Mouse (Mus musculus): Measurements from ENCODE around the gene Adam19. TPM values are rescaled to one million over a fixed set of nuclear protein-coding genes. Genes with fewer than 3 reads are reported as not detected.

Gene Adam19
- polyA plus RNA-seq (2015; fragmentation: Nextera tagmentation; extraction: Ambion mirVana) = 9.0 and 10.1 TPM in 2 replicates

DNA sequence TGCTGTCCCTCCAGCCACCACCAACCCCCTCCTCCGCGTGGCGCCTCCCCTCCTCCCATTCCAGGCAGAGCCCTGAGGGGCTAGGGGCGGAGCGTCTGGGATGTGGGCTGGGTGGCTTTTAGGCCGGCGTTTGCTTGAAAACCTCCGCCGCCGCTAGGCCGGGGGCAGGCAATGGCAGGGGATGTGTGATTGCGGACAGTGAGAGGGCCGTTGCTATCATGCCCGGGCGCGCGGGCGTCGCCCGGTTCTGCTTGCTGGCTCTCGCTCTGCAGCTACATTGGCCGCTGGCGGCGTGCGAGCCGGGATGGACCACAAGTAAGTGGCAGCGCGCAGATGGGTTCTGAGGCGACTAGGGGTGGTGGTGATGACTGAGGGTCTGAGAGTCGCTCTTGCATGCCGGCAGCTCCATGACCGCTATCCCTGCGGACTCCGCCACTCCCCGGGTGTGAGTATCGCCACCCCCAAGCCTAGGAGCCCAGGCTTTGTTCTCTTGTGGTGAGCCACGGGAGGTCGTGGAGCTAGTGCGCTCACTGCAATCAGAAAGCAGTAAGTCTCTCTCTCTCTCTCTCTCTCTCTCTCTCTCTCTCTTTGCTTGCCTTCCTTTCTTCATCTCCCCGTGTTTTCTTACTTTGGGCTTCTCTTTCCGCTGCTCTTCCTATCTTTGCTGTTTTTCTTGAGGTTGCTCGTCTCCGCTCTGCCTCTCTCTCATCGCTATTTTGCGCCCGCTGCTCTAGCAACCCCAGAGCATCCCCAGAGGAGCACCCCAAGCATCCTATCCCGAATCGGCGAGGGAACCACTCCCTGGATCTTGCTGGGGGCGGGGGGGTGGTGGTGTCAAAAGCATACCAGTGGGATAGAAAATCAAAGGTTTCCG lies at the start of gene Adam19:
Gene Adam19 (plus strand): TSS at position 97 of the 874 bp plus-strand sequence.
- H3K9me3 ChIP-seq (replicated peaks; ENCODE audit: control insufficient read depth, low read length, poor library complexity, severe bottlenecking) = no peaks in the 10 kb centered on the region
- peak within 1 kb of the TSS; percentile 85 for H3K9ac ChIP-seq (ENCODE audit: low read depth, low read length)
- no peaks in the 10 kb centered on the region for H3K27me3 ChIP-seq (ENCODE audit: control insufficient read depth, insufficient read depth, low read depth, low read length)
- H3K4me2 ChIP-seq (ENCODE audit: low read length) = peak within 1 kb of the TSS; percentile 92
- peaks cover 17% of the 10 kb centered on the region for H3K4me1 ChIP-seq (ENCODE audit: control insufficient read depth, insufficient read depth, low read length)
- ATAC-seq = peak; percentile 85
- no peaks in the 10 kb centered on the region for H3K36me3 ChIP-seq (ENCODE audit: control insufficient read depth, insufficient read depth, low read length)
- peak within 1 kb of the TSS; percentile 90 for H3K27ac ChIP-seq (ENCODE audit: low read length)
- WGBS = 0% methylated on average over 49 of the region's 51 CpGs
- H3K4me3 ChIP-seq (ENCODE audit: low read depth, low read length) = peak within 1 kb of the TSS; percentile 56

DNA sequence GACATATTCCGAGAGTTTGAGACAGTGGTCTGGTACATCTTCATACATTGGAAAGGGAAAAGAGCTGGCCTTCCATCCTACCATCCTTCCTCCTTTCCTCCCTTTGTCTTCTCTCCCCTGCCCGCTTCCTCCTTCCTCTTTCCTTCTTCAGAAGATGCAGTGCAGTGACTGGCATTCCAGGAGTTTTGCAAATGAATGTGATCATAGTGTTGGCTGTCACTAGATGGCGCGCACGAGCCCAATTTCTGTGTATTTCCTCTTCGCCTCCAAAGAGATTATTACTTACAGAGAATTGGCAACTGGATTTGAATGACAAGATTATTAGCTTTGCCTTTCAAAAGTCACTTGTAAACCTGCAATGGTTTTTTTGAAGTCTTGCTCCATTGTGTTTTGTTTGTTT lies 39.7 kb upstream of the Adam19 start:
- no peaks in the 10 kb centered on the region for H3K27me3 ChIP-seq (ENCODE audit: control insufficient read depth, insufficient read depth, low read depth, low read length)
- peak; percentile 56; the same call in 1 of the 2 replicates for ATAC-seq
- H3K4me1 ChIP-seq (ENCODE audit: control insufficient read depth, insufficient read depth, low read length) = no peaks in the 10 kb centered on the region
- no peak overlapping the region for H3K9ac ChIP-seq (ENCODE audit: low read depth, low read length)
- H3K4me2 ChIP-seq (ENCODE audit: low read length) = no peak overlapping the region
- no peak overlapping the region for H3K4me3 ChIP-seq (ENCODE audit: low read depth, low read length)
- H3K9me3 ChIP-seq (replicated peaks; ENCODE audit: control insufficient read depth, low read length, poor library complexity, severe bottlenecking) = no peaks in the 10 kb centered on the region
- H3K36me3 ChIP-seq (ENCODE audit: control insufficient read depth, insufficient read depth, low read length) = no peaks in the 10 kb centered on the region
- H3K27ac ChIP-seq (ENCODE audit: low read length) = no peak overlapping the region
- 20% methylated on average over 6 of the region's 6 CpGs for WGBS

DNA sequence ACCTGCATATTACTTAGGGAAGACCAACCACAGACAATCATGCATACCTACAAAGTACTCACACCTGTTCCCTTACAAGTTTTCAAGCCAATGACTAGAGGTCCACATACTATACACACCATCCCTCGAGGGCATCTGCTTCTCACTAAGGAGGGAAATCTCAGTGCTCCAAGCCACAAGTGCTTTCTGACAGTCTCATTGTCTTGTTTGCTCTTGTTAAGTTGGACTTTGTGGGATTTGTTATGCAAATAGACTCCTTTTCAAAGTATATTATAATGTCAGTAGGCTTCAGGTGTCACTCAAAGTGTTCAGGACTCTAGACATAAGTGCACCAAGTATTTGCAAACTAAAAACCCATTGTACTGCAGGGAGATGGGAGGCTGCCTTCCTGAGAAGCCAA lies 35.5 kb upstream of the Adam19 start:
- Histone ChIP-seq H3K4me1 (ENCODE audit: control insufficient read depth, insufficient read depth, low read length) (no peaks in the 10 kb centered on the region), H3K9me3 (replicated peaks; ENCODE audit: control insufficient read depth, low read length, poor library complexity, severe bottlenecking) (no peaks in the 10 kb centered on the region), H3K4me3 (ENCODE audit: low read depth, low read length) (no peak overlapping the region), H3K36me3 (ENCODE audit: control insufficient read depth, insufficient read depth, low read length) (no peaks in the 10 kb centered on the region), H3K27me3 (ENCODE audit: control insufficient read depth, insufficient read depth, low read depth, low read length) (no peaks in the 10 kb centered on the region), H3K9ac (ENCODE audit: low read depth, low read length) (no peak overlapping the region), H3K4me2 (ENCODE audit: low read length) (no peak overlapping the region), H3K27ac (ENCODE audit: low read length) (no peak overlapping the region)
- no peak for ATAC-seq
- 52% methylated on average over 1 of the region's 1 CpGs for WGBS

DNA sequence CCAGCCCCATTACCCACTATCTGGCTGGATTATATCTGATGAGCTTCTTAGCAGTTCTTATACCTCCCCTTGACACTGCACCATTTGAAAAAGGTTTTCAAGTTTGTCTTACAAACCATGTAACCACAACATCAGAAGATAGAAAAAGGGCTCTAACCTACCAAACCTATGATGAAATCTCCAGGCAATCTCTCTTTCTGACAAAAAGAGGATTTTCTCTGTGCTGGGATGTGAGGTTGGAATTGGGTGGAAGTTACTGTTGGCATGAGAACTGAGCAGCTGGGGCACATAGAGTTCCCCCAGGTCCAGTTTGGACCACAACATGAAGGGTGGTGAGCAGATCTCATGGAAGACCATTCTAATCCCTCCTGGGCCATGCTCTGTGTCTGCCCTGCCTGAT lies 33.9 kb upstream of the Adam19 start:
- no peak overlapping the region for H3K4me3 ChIP-seq (ENCODE audit: low read depth, low read length)
- ATAC-seq = no peak

DNA sequence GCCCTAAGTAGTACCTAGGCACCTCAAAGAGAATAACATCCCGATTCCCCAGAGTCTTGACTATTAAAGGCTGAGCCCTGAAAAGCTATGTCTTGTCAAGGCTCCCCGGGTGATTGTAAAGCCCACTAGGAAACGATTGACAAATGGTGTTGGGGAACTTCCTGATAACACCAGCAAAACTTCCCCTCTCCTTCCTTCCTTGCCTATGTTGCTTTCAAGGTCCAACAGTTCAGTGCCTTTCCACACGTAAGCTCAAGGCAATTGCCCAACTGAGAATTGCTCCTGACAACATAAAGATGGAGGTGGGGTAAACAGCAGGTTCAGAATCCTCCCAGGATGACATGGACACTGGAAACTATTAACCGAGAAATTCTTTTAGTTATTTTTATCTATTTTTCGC lies 32.8 kb upstream of the Adam19 start:
- ATAC-seq = no peak
- WGBS = 91% methylated on average over 6 of the region's 6 CpGs

More for the DNA sequence above, 33.9 kb upstream of the Adam19 start:
- Histone ChIP-seq H3K4me1 (ENCODE audit: control insufficient read depth, insufficient read depth, low read length) (no peaks in the 10 kb centered on the region), H3K27me3 (ENCODE audit: control insufficient read depth, insufficient read depth, low read depth, low read length) (no peaks in the 10 kb centered on the region), H3K9me3 (replicated peaks; ENCODE audit: control insufficient read depth, low read length, poor library complexity, severe bottlenecking) (no peaks in the 10 kb centered on the region), H3K36me3 (ENCODE audit: control insufficient read depth, insufficient read depth, low read length) (no peaks in the 10 kb centered on the region), H3K4me2 (ENCODE audit: low read length) (no peak overlapping the region), H3K9ac (ENCODE audit: low read depth, low read length) (no peak overlapping the region), H3K27ac (ENCODE audit: low read length) (no peak overlapping the region)

DNA sequence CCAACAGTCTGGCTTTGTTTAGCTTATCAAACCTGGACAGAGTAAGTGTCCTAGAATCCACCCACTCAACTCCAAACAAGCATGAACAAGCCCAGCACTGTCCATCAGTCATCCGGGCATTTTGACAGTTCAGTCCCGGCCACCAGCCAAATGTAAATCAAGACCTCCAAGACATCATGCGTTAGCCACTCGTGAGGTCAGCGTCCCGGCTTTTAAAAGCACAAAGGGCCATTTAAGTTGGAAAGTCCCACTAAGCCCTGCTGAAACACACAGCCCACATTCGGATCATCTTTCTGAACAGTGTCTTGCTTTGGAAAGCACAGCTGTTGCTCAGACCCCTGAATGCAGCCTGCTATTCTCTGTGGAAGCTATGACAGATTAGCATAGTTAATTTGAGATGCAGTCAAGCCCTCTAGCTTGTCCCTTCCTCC lies 29.8 kb upstream of the Adam19 start:
- H3K4me3 ChIP-seq (ENCODE audit: low read depth, low read length) = no peak overlapping the region
- no peak for ATAC-seq
- H3K4me1 ChIP-seq (ENCODE audit: control insufficient read depth, insufficient read depth, low read length) = peaks cover 4% of the 10 kb centered on the region
- no peak overlapping the region for H3K9ac ChIP-seq (ENCODE audit: low read depth, low read length)
- H3K27ac ChIP-seq (ENCODE audit: low read length) = no peak overlapping the region
- H3K4me2 ChIP-seq (ENCODE audit: low read length) = no peak overlapping the region
- no peaks in the 10 kb centered on the region for H3K27me3 ChIP-seq (ENCODE audit: control insufficient read depth, insufficient read depth, low read depth, low read length)
- H3K9me3 ChIP-seq (replicated peaks; ENCODE audit: control insufficient read depth, low read length, poor library complexity, severe bottlenecking) = no peaks in the 10 kb centered on the region
- whole genome bisulfite sequencing = 36% methylated on average over 7 of the region's 7 CpGs
- H3K36me3 ChIP-seq (ENCODE audit: control insufficient read depth, insufficient read depth, low read length) = no peaks in the 10 kb centered on the region

More for the DNA sequence above, 32.8 kb upstream of the Adam19 start:
- H3K27me3 ChIP-seq (ENCODE audit: control insufficient read depth, insufficient read depth, low read depth, low read length) = no peaks in the 10 kb centered on the region
- no peak overlapping the region for H3K9ac ChIP-seq (ENCODE audit: low read depth, low read length)
- no peak overlapping the region for H3K27ac ChIP-seq (ENCODE audit: low read length)
- H3K4me3 ChIP-seq (ENCODE audit: low read depth, low read length) = no peak overlapping the region
- no peaks in the 10 kb centered on the region for H3K36me3 ChIP-seq (ENCODE audit: control insufficient read depth, insufficient read depth, low read length)
- H3K9me3 ChIP-seq (replicated peaks; ENCODE audit: control insufficient read depth, low read length, poor library complexity, severe bottlenecking) = no peaks in the 10 kb centered on the region
- H3K4me2 ChIP-seq (ENCODE audit: low read length) = no peak overlapping the region
- H3K4me1 ChIP-seq (ENCODE audit: control insufficient read depth, insufficient read depth, low read length) = no peaks in the 10 kb centered on the region

DNA sequence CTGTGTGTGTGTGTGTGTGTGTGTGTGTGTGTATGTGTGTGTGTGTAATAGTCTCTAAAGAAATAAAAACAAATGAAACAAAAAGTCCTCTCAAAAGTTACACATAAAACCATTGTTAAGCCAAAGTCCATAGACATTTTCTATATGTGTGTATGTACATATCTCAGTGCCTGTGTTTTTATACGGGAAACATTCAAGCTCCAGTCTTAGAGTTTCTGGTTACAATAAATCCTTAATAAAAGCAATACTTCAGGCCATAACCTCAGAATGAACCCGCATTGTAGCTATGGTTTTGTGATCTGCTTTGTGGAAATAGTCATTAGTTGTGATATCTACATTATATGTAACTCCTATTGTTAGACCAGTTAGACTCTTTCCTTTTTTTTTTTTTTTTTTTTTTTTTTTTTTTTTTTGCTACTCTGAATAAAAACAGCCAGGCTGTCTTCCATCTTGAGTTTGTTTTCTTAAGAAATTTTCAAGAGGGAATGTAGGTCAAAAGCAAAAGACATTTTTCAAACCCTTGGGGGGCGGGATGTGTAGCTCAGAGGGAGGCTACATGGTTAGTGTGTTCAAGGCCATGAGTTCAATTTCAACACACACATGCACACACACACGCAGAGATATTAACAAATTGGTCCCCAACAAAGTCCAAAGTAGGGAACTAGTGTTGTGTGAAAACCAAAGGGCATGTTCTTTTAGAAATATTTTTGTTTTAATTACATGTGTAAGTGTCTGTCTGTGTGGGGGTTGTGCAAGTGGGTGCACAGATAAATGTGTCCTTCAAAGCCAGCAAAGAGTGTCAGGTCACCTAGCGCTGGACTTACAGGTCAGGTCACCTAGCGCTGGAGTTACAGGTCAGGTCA lies 27.6 kb upstream of the Adam19 start:
- H3K4me3 ChIP-seq (ENCODE audit: low read depth, low read length) = no peak overlapping the region
- no peaks in the 10 kb centered on the region for H3K9me3 ChIP-seq (replicated peaks; ENCODE audit: control insufficient read depth, low read length, poor library complexity, severe bottlenecking)
- no peak overlapping the region for H3K4me2 ChIP-seq (ENCODE audit: low read length)
- H3K9ac ChIP-seq (ENCODE audit: low read depth, low read length) = no peak overlapping the region
- ATAC-seq = no peak
- no peaks in the 10 kb centered on the region for H3K27me3 ChIP-seq (ENCODE audit: control insufficient read depth, insufficient read depth, low read depth, low read length)
- H3K36me3 ChIP-seq (ENCODE audit: control insufficient read depth, insufficient read depth, low read length) = no peaks in the 10 kb centered on the region
- 88% methylated on average over 6 of the region's 6 CpGs for WGBS
- no peak overlapping the region for H3K27ac ChIP-seq (ENCODE audit: low read length)
- peaks cover 4% of the 10 kb centered on the region for H3K4me1 ChIP-seq (ENCODE audit: control insufficient read depth, insufficient read depth, low read length)

DNA sequence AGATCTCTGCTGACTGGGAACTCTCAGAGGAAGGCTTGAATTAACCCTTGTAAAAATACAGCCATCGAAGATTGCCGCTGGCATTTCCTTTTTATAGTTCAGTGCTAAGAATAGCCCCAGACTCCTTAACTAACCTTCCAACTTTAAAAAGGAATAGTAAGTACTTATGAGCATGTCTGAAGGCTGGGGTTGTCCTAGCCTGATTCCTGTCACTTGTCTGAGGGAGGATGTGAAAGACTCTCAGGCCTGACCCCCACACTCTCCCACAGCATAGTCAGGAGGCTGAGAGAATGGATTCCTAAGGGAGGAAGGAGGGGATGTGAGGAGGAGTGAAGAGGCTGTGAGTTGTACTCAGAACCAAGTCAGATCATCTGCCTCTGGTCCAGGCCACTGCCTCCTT lies 26.3 kb upstream of the Adam19 start:
- Histone ChIP-seq H3K9ac (ENCODE audit: low read depth, low read length) (no peak overlapping the region), H3K4me3 (ENCODE audit: low read depth, low read length) (no peak overlapping the region), H3K4me1 (ENCODE audit: control insufficient read depth, insufficient read depth, low read length) (peaks cover 4% of the 10 kb centered on the region), H3K27ac (ENCODE audit: low read length) (0 out of 2 replicates have a peak overlapping the region, but pooled peaks have one; percentile 6), H3K9me3 (replicated peaks; ENCODE audit: control insufficient read depth, low read length, poor library complexity, severe bottlenecking) (no peaks in the 10 kb centered on the region), H3K36me3 (ENCODE audit: control insufficient read depth, insufficient read depth, low read length) (no peaks in the 10 kb centered on the region), H3K27me3 (ENCODE audit: control insufficient read depth, insufficient read depth, low read depth, low read length) (no peaks in the 10 kb centered on the region), H3K4me2 (ENCODE audit: low read length) (no peak overlapping the region)
- WGBS = 76% methylated on average over 2 of the region's 2 CpGs
- 0 out of 2 replicates have a peak, but pooled peaks have one; percentile 57 for ATAC-seq
